Mouse (Mus musculus): ENCODE results near the gene Thoc6.

- TF ChIP-seq CTCF (IDR thresholded peaks at IDR 0.05; ENCODE audit: low read depth) (no peak), EP300 (IDR thresholded peaks at IDR 0.05; ENCODE audit: low read depth) (no peak)
Observed at GRCm38 (mm10) chr17:23665511-23665910, 8.2 kb downstream of the Thoc6 start.

Measured in liver, postnatal 0 days (tissue).